Mouse (Mus musculus) layer of hippocampus, postnatal 10 days (tissue): ENCODE data around the gene Ubald2. TPM values are rescaled to one million over a fixed set of nuclear protein-coding genes. Genes with fewer than 3 reads are reported as not detected.

ENCODE experiments used
- DNase-seq, 2 experiments: peaks; one replicate each; pipeline ENCODE4 v3.0.0; 2021; ENCODE audit warnings: low spot score in 2 of 2
- total RNA-seq, 2 experiments: library from RNA; stranded (reverse); gene quantifications; 2 replicates each; pipeline ENCODE4 v1.2.3; 2021

The Ubald2 gene
- total RNA-seq, 2 experiments from 2014 or later = 35.7 to 46.1 TPM

GRCm38 (mm10) chr11:116432593-116433355, 1.1 kb upstream of the Ubald2 start:
- no peak for DNase-seq

GRCm38 (mm10) chr11:116434287-116434966, 533 bp downstream of the Ubald2 start:
- DNase-seq = peak; percentile 65 to 73

DNA sequence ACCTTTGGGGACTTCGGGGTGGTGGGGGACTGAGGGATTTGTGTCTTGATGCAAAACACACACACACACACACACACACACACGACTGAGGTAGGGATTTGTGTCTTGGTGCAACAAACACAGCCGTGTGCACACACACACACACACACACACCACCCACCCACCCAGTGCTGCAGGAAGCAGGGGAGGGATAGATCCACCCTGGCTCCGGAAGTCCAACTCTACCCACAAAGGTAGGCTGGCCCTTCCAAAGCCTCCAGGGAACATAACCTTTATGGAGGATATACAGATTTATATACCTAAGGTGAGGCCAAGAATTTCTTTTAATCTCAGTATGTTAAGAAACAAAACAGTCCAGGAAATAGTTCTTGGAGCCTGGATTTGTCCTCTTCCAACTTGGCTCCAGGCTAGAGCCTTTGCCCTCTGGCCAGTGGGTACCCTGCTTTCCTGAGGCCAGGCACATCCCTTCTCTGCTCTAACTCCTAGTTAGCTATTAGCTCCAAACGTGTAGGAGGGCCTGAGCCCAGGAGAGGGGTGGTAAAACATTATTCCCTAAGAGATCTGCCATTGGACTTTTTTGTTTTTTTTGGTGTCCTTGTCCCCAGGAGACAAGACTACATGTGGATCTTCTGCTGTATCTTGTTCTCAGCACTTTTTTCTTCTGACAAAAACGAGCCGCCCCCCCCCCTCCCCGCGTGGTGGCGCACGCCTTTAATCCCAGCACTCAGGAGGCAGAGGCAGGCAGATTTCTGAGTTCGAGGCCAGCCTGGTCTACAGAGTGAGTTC, 1.3 kb downstream of the Ubald2 start:
- DNase-seq = no peak

DNA sequence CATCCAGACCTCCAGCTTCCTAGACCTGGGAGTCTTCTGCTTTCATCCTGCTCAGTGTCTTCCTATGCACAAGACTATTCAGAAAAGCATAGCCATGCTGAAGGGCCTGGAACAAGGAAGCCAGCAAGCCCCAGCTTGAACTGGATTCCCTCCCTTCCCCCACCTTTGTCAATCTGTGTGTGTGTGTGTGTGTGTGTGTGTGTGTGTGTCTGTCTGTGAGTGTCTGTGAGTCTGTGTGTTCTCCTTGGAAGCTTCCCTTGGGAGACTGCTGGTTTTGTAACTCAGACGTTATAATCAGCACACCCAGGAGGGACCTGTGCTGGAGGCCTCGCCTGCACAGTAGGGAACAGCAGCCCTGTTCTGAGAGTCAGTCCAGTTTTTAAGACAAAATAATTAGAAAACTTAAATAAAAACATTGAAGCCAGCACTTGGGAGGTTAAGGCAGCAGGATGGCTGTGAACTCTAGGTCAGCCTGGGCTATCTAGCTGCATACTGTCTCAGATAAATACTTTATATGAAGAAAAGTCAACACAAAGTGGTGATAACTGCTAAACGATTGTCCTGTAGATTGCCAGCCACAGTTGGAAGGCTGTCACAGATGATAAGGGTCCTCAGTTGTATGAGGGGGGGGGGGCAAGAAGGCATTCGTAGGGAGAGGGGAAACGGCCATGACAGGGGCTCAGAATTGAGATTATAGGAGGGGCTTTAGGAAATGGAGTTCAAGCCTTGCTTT, 2.3 kb downstream of the Ubald2 start:
- no peak for DNase-seq

DNA sequence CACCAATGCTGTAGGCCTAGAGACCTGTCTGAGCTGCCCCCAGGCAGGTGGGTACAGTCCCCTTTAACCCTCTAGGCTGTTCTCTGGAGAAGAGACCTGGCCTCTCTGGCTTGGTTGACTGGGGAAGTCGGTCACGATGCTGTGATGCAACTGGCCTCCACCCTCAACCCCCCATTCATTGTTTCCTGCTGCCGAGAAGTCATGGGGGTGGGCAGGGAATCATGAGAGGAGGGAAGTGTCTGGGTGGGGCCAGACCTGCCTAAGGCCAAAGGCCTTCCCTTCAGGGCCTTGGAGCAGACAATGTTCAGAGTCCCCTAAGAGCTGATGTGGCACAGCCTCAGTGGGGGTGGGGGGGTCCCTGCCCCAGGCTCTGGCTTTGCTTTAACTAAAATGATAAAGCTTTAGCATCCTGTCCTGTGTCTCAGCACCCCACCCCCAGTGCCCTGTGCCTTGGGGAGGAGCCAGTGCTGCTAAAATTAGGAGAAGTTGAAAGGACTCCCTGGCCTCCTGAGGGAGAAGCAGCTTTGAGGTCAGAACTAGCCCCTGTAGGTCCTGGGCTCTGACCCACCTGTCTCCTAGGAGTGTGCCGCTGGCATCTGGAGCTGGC, 2.9 kb downstream of the Ubald2 start:
- DNase-seq = no peak

- no peak for DNase-seq
Measured at GRCm38 (mm10) chr11:116437541-116437940, 3.6 kb downstream of the Ubald2 start.

- no peak for DNase-seq
Measured at GRCm38 (mm10) chr11:116439269-116440240, 5.7 kb downstream of the Ubald2 start.

DNA sequence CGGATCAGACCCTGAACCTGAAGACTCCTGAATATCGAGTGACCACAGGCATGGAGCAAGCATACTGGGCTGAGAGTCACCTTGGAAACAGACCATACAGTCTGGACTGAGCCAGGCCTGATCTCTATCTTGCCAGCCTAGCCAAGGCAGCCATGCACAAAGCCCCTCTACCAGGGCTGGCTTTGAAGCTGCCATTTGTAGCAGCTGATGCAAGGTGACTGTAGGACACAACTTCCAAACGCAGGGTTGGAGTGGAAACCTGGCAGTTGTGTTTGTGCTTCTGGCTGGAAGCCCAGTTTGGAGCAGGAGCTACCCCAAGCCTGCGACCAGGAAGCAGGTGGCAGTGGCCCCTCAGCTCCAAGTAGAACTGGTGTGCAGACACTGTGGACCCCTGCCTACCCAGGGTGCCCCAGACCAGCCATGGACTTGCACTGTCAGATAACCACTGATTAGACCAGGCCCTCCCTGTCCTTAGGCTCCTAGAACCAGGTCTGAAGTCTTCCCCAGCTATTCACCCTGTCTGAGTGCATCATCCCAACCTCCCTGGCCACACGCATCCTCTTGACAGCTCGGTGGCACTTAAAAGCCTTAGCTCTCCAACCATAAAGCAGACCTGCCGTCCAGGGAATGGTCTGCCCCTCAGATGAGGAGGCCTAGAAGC, 6.6 kb downstream of the Ubald2 start:
- DNase-seq = no peak

- no peak for DNase-seq
Measured at GRCm38 (mm10) chr11:116442129-116442866, 8.4 kb downstream of the Ubald2 start.

DNA sequence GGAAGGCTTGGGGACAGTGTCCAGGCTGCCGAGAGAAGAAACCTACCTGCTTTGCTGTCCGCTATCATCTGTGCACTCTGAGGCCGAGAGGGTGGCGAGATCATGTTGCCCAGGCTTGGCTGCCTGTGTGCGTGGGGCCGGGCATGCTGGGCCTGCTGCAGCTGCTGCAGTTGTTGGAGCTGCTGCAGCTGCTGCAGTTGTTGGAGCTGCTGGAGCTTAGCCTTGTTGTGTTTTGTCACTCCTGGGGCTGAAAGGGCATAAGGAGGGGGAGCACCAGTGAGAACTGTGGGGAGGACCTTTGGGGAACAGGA, 8.9 kb downstream of the Ubald2 start:
- no peak for DNase-seq

GRCm38 (mm10) chr11:116443311-116443710, 9.4 kb downstream of the Ubald2 start:
- no peak for DNase-seq

DNA sequence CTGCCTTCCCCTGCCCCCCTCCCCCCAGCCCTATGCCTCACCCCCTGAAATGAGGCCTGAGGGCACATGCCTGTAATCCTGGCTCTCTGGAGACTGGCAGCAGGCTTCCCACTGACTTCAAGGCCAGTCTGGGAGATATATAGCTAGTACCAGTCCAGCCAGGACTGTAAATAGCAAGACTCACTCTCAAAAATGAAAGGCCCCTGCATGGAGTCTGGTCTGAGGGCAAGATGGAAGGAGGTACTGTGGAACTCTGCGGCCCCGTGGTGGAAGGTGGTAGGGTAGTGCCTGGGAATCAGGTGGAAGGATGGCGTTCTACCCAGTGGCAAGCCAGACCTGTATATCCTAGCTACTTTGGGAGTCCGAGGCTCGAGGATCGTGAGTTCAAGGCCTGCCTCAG, 10.0 kb downstream of the Ubald2 start:
- no peak for DNase-seq

DNA sequence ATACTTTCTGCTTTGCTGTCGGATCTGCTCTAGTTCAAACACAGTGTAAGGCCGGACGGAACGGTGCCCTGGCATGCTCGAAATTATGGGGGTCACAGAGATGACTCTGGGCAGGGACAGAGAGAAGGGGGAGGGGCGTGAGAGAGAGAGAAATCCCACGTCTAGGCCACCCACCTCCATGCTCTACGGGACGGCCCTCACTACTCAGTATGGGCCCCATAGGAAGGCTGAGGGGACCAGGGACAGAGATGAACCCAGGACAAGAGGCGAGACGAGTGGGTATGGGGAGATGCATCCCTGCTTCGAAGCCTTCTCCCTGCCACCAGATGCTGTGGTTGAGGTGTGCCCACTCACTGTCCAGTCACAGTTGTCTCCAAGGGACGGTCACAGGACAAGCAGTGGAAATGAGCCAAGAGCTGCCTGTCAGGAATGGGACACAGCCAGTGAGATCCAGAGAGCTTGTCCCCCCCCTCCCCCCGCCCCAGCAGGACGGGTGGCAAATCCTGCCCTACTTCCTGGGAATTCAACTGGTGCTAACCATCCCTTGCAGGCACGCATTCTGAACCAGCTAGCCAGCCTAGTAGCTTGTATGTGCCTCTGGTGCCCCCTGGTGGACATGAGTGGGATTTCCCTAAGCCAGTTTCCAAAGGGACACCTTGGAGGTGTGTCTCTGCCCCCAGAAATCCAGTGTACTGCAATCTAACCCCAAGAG, 11.9 kb downstream of the Ubald2 start:
- DNase-seq = peak; percentile 97 to 98

DNA sequence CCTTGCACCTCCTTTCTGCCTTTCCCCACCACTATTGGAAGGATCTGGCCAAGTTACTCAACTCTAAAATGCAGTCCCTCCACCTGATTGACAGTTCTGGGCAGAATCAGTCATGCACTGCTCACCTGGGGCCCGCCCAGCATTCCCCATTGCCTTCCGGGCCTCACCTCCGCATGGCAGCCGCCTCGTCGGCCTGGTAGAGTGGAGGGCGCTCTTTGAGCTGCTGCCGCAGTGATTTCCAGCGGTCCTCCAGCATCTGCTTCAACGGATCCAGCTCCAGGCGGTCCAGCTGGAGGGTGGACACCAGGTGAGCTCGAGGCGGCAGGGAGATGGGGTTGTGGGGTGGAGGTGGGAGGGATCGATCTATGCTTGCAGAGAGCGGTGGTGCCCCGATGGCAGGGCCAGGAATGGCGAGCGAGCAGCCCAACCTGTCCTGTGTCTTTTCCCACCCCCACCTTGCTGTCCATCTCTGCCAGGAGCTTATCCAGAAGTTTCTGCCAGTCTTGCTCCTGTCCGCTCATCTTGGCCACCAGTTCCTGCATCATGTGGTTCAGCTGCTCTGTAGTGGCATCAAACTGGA, 12.5 kb downstream of the Ubald2 start:
- no peak for DNase-seq

- no peak for DNase-seq
Measured at GRCm38 (mm10) chr11:116447822-116448221, 13.9 kb downstream of the Ubald2 start.

DNA sequence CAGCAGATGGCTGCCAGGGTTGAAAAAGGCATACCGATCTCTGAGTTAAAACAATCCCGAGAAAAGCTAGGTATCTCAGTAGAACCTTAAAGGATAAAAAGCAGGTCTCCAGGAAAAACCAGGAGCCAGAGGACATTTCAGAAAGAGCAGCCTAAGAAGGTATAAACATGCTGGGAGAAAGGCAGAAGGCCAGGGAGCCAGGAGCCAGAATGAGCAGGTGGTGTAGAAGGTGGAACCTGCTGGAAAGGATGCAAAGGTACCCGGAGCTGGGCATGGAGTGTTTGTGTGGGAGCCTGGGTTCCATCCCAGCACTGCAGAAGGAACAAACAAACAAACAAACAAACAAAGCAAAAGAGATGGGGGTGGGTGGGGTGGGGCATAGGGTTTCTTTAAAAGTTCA, 15.4 kb downstream of the Ubald2 start:
- no peak for DNase-seq

GRCm38 (mm10) chr11:116453889-116454288, 20.0 kb downstream of the Ubald2 start:
- no peak for DNase-seq

DNA sequence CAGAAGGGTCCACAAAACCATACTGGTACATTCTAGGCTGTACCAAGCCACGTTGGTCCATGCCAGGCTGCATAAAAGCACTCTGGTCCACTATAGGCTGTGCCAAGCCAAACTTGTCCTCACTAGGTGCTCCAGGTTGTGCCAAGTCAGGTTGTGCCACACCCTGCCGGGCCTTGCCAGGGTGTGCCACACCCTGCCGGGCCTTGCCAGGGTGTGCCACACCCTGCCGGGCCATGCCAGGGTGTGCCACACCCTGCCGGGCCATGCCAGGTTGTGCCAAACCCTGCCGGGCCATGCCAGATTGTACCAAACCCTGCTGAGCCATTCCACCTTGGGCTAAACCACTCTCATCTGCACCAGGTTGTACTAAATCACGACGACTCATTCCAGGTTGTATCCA, 22.3 kb downstream of the Ubald2 start:
- DNase-seq = no peak
